Mouse (Mus musculus): Measurements from ENCODE around the gene Sox2. TPM values are rescaled to one million over a fixed set of nuclear protein-coding genes. Genes with fewer than 3 reads are reported as not detected.

Gene Sox2
- 10 to 100 TPM; 43.8 to 46.5 TPM for total RNA-seq (2021)
- long read RNA-seq, experiment 1, transcript Sox2-201 (1 exons, 2,057 nt) = major isoform, 81 of 81 reads
- long read RNA-seq, experiment 1, partial matches to known transcripts = 0 of 81 reads
- long read RNA-seq, experiment 1, other reads (novel, unspliced or antisense) = 0 of 81 reads
- long read RNA-seq, experiment 2, transcript Sox2-201 (1 exons, 2,057 nt) = major isoform, 70 of 70 reads
- long read RNA-seq, experiment 2, partial matches to known transcripts = 0 of 70 reads
- long read RNA-seq, experiment 2, other reads (novel, unspliced or antisense) = 0 of 70 reads

- peak; percentile 61 to 72 for DNase-seq (ENCODE audit: low spot score in 2 of 2)
These were observed at the start of gene Sox2 for GRCm38 (mm10) chr3:34649726-34650620. Sox2 (plus strand) TSS chr3:34650405.

- no peak for DNase-seq (ENCODE audit: low spot score in 2 of 2)
These were observed 49.1 kb upstream of the Sox2 start for GRCm38 (mm10) chr3:34601116-34601515.

- no peak for DNase-seq (ENCODE audit: low spot score in 2 of 2)
These were observed 36.1 kb upstream of the Sox2 start for GRCm38 (mm10) chr3:34614107-34614506.

DNA sequence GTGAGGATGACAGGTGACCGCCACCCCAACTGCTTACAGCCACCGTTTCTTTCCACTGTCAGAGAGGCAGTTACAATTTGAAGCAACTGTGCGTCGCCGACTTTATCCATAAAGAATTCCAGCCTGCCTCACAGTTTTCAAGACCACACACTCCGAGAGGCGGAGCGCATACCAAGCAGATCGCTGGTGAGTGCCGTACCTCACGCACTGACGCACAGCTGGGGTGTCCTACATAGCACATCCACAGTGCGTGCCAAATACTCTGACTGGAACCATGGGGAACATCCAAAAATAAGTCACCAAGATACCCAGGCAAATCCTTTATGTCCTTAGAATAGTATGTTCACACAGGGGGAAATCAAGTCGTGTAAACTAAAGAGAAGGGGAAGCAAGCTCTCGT is 34.7 kb upstream of the Sox2 start:
- no peak for DNase-seq (ENCODE audit: low spot score in 2 of 2)

- no peak for DNase-seq (ENCODE audit: low spot score in 2 of 2)
These were observed 31.3 kb upstream of the Sox2 start for GRCm38 (mm10) chr3:34618934-34619333.

- no peak for DNase-seq (ENCODE audit: low spot score in 2 of 2)
These were observed 30.1 kb upstream of the Sox2 start for GRCm38 (mm10) chr3:34620121-34620520.

GRCm38 (mm10) chr3:34624721-34625270 is 25.4 kb upstream of the Sox2 start:
- no peak for DNase-seq (ENCODE audit: low spot score in 2 of 2)

DNA sequence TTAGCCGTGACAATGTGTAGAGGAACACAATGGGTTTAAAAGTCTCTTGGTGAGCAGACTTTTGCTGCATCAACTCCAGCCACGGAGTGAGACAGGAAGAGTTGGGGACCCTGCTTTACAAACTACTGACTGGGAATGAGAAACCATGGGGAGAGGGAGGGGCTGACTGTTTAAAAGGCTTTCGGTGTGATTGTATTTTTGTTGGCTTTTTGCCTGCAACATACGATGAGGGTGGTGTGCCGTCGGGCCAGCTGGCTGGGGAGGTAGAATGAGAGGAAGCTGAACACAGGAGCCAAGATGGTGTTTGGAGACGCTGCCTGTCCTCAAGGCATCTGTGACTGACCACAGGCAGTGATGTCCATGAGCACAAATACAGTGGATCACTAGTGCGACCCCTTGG is 23.7 kb upstream of the Sox2 start:
- DNase-seq (ENCODE audit: low spot score in 2 of 2) = no peak

GRCm38 (mm10) chr3:34630031-34630430 is 20.2 kb upstream of the Sox2 start:
- DNase-seq (ENCODE audit: low spot score in 2 of 2) = no peak

- DNase-seq (ENCODE audit: low spot score in 2 of 2) = no peak
These were observed 19.5 kb upstream of the Sox2 start for GRCm38 (mm10) chr3:34630736-34631135.

GRCm38 (mm10) chr3:34636958-34637357 is 13.2 kb upstream of the Sox2 start:
- no peak for DNase-seq (ENCODE audit: low spot score in 2 of 2)

- no peak for DNase-seq (ENCODE audit: low spot score in 2 of 2)
These were observed 12.7 kb upstream of the Sox2 start for GRCm38 (mm10) chr3:34637481-34637880.

DNA sequence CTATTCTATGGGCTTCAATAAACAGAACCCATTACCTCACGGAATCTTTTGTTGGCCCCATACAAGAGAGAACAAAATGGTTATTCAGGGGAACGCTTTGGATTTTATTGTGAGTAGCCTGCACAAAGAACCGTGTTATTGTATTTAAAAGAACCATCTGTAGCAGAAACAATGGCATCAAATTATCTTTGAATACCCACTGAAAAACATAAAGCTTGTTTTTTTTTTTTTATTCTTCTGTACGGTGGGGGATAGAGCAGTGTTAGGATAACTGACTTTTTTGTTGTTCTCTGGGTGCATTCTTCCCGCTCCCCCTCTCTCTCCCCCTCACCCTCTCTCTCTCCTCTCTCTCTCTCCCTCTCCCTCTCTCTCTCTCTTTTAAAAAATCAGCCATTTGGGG is 12.3 kb upstream of the Sox2 start:
- DNase-seq (ENCODE audit: low spot score in 2 of 2) = no peak

DNA sequence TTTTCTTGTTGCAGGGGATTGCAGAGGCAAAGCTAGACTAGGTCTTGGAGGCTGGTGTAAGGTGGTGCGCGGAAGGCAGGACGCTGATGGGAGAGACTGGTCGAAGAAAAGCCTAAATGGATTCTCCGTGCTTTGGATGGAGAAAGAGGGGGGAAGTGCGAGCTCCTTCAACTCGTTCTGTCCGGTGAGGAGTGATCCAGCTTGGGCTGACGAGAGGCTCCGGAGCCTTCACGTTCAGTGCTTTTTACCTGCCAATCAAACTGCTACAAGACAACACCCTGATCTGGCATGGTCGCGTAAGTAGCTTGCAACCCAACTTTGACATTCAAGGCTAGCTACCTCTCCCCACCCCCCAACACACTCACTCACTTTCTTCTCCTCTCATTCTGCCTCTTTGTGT is 11.9 kb upstream of the Sox2 start:
- DNase-seq (ENCODE audit: low spot score in 2 of 2) = no peak

DNA sequence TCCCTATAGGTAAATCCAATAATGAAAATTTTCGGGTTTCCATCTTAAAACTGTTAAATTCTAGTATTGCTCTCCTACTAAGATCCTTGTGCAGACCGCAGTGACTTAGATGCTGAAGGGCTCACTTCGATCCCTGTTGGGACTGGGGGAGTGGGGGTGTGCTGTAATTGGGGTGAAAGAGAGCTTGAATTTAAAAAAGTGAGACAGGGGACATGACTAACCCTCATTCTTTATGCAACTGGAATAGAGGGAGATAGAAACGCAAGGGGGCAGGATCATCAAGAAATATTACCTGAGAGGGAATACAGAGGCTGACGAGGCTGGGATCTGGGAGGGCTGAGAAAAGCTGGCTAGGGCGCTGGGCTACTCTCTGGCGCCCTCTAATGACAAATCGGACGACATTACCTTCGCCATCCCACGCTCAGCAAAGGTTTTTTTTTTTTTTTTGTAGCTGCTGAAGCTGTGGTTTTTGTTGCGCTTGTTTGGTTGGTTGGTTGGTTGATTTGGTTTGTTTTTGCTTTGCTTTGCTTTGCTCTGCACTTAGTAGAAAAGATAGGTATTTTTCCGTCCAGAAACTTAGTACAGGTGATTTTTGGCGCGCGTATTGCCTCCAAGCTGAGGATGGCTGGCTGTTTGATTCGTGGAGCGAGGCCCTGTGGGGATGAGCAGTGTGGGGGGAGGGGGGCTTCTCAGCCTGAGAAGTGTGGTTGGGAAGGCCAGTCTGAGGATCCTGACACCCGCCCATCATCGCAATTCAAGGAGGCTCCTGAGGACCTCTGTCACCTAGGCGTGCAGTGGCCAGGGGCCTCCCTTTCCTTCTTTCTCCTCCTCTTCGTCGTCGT is 11.0 kb upstream of the Sox2 start:
- peak; percentile 44 for DNase-seq (ENCODE audit: low spot score in 2 of 2)

GRCm38 (mm10) chr3:34639873-34640270 is 10.3 kb upstream of the Sox2 start:
- no peak for DNase-seq (ENCODE audit: low spot score in 2 of 2)

GRCm38 (mm10) chr3:34640276-34640675 is 9.9 kb upstream of the Sox2 start:
- DNase-seq (ENCODE audit: low spot score in 2 of 2) = no peak

GRCm38 (mm10) chr3:34640690-34641600 is 9.3 kb upstream of the Sox2 start:
- peak; percentile 50 to 57 for DNase-seq (ENCODE audit: low spot score in 2 of 2)

GRCm38 (mm10) chr3:34641756-34642497 is 8.3 kb upstream of the Sox2 start:
- DNase-seq (ENCODE audit: low spot score in 2 of 2) = no peak

Data from left cerebral cortex, adult 18-20 months (tissue).